Mouse (Mus musculus): ENCODE data around the gene Esf1.

GRCm38 (mm10) chr2:140100551-140101474 lies 69.6 kb downstream of the Esf1 start:
- TF ChIP-seq CTCF (IDR thresholded peaks at IDR 0.05; ENCODE audit: low read depth, low read length) (no peak), POLR2A (IDR thresholded peaks at IDR 0.05; ENCODE audit: borderline replicate concordance, low read depth, low read length) (no peak)
